Mouse (Mus musculus) v-Abl transformed pro-B cells (cell line): ENCODE measurements around the gene Traf3ip3.

Source experiments
- in situ Hi-C, 2 experiments: fragments of 400-800 bp; cut with MboI; formaldehyde crosslinking; loops; one replicate each; pipeline ENCODE4 v1.15.1; 2025; ENCODE audit not compliant: unreplicated experiment in 2 of 2

Traf3ip3 gene

DNA sequence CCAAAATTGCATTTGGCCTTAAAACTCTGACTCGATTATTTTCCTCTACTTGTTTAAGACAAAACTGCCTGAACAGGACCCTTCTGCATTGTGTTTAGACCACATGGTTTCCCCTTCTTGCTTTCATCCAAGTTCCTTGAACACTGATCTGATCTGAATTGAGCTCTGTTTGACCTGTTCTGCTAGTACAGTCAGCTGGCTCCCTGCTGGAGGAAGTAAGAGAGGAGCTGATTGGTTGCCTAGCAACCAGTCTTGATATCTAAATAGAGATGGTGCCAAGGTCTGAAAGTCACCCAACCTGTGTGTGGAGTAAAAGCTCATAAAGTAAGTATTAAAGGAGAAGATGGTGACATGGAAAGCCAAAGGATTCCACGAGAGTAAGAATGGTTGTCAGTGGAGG is 31.6 kb downstream of the Traf3ip3 start:
- in situ Hi-C loops, result loop anchor here in 1 of 2 experiments (5.0 kb wide), 1 partner anchor 38 kb away; the partner anchor contains the start of gene Diexf

DNA sequence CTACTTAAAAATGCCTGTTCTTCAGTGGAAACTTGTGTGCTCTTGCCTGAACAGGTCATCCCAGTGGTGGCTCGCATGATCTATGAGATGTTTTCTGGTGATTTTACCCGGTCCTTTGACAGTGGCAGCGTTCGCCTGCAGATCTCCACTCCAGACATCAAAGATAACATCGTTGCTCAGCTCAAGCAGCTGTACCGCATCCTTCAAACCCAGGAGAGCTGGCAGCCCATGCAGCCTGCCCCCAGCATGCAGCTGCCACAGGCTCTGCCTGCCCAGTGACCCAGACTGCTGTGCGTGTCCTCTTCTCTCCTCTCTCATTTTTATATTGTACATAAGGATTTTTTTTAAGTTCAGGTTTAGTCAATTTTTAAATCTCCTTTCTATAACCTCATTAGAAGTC is 32.3 kb downstream of the Traf3ip3 start:
- in situ Hi-C loops, result loop anchor here in 1 of 2 experiments (5.0 kb wide), 1 partner anchor 37 kb away; the partner anchor contains the start of gene Diexf

DNA sequence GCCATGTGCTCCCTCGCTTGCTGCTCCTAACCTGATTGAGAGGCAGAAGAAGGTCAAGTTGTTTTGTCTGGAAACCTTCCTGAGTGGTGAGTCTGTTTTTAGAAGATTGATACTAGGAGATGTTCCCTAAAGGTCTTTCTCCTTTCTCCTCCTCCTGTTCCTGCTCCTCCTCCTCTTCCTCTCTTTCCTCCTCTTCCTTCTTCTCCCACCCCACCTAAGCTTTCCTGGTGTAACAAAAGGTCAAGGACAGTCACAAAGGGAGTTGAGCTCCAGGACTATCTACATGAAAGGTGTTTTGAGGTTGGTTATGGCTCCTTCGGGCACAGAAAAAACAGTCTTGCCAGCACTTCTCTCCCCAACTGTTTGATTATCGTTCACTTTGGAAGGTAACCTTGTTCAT is 33.8 kb downstream of the Traf3ip3 start, which contains the start of gene A130010J15Rik:
Gene A130010J15Rik, plus strand, starts transcription at position 301 of the 400 bp plus-strand sequence.
- in situ Hi-C loops, result loop anchor here in 1 of 2 experiments (5.0 kb wide), 1 partner anchor 35 kb away; the partner anchor contains the start of gene Diexf

DNA sequence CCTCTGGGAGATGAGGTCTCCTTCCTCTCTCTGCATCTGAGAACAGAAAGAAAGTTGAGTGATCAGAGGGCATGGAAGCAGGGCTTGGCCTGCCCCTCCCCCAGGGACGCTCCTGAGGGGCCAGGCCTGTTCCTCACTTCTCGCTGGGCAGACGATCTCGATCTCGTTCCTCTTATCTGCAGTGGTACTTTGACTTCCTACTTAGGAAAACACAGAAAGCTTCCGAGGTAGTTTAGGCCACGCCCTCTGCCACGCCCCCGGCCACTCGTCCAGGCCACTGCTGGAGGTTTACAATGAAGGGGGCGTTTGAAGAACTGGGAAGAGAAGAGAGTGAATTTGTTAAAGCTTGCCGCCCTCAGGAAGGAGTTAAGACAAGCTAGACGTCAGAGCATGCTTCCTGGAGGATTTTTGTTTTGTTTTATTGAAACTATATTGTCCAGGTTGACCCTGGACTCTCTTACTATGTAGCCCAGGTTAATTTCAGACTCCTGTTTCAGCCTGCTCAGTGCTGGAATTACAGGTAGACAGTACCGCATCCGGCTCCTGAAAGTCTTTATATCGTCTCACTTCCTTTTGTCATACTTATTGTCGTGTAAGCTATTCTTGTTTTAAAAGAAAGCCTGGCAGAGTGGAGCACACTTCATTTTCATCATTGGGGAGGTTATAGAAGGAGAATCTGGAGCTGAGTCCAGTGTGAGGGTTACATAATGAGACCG is 41.0 kb downstream of the Traf3ip3 start:
- in situ Hi-C loops, result no loop called here

DNA sequence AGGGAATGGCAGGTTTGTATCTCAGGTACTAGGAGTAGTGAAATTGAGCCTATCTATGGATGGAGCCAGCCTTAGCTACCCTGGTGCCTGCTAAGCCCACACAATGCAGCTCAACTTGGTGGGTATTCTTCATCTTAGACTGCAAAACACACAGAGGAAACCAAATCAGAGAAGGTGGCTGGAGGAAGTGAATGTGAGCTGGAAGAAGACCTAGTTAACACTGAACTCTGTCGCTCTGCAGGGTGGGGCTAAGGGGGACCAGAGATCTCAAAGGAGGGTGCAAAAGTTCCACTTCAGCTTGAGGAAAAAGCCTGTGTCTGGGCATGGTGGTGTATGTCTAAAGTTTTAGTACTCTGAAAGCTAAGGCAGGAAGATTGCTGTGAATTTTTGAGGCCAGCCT is 41.9 kb downstream of the Traf3ip3 start:
- in situ Hi-C loops, result no loop called here

DNA sequence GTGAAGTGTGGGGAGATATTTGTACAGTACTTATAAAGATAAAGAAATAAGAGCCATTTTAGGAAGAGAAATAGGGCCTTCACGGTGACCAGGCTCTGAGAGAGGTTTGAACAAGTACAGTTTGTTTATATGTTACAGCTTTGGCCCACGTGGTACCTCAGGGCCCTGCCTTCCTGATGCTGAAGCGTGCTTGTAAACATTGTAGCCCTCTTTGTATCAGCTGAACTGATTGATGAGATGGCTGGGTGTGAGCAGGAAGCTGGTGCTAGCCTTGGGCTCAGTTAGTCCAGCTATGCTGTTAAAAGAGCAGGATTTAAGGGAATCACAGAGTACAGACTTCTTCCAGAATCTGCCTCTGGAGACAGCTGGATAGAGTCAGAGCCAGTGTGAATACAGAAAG is 42.3 kb downstream of the Traf3ip3 start:
- in situ Hi-C loops, result no loop called here

DNA sequence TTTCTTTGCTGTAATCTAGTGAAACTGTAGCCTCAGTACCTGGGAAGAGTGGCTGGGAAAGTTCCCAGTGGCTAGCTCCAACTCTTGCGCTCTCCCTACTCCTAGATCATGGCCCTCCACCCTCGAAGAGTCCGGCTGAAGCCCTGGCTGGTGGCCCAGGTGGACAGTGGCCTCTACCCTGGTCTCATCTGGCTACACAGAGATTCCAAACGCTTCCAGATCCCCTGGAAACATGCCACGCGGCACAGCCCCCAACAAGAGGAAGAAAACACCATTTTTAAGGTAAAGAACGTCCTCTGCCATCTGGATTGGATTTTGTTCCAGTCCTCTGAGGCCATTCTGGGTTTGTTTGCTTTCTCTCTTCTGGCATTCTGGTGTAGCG is 44.4 kb downstream of the Traf3ip3 start:
- in situ Hi-C loops, result no loop called here

DNA sequence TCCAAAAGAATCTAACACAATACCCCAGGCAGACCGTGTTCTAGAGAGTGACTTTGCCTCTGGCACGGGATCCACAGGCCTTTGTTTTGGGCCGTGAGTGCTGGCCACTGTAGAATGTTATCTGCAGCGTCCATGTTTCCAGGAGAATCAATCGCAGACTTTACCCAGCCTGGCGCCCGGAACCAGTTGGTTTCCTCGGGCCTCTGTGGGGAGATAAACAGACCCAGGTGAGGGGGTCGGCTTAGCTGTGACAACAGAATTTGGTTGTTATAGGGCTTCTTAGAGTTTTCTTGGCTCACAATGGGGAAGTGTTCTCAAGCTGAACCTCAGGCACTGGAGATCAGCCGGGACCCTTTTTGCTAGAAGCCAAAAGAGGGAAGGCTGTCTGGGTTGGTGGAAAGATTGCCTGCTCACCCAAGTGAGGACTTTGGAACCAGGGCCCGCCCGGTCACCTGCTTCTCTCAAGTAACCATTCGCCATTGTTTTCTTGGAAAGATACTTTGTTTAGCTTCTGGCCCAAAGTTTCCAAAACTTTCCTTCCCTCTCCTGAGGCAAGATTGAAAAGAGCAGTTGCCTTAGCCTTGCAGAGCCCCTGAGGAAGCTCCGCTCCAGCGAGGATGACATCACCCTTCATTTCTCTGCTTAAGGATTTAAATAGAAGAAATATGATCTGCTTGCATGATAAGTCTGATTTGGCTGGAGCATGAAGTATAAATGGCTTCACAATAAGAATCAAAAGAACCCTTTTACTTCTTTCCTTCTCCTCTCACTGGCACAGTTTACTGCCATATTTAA is 45.0 kb downstream of the Traf3ip3 start:
- in situ Hi-C loops, result no loop called here

DNA sequence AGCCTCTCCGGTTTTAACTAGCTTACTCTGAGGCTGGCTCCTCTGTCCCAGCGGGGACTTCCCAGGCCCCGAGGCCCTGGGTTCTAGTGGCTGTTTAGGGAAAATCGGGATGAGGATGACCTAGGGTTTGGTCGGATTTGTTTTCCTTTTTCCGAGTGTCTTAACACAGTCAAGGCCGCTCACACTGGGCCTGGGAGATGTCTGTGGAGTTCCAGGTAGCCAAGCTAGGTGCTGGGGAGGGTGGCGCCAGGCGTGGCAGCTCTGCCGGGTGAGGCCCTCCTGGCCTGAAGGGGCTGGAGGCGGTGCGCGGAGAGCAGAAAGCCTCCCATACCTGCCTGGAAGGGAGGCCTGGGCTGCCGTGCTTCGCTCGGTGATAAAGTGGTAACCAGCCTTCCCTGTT is 47.9 kb downstream of the Traf3ip3 start:
- in situ Hi-C loops, result no loop called here

DNA sequence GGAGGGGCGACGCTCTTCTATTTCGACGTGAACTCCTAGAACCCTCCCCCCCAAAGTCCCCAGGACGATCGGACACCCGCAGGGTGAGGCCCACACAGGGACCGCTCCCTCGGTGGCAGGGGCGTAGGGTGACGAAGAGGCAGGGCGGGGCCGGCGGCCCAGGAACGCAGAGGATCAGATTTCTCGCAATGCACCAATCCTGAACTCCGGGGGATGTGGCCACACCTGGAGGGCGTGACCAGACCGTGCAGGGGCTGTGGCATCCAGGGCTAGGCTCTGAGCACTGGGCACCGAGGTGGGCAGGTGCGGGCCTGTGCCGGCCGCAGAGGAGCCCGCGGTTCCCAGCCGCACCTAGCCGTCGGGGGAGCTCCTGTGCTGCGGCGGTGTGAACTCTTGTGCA is 48.6 kb downstream of the Traf3ip3 start, which contains the start of gene Irf6:
Gene Irf6, plus strand, starts transcription at position 240 of the 400 bp plus-strand sequence.
- in situ Hi-C loops, result no loop called here

DNA sequence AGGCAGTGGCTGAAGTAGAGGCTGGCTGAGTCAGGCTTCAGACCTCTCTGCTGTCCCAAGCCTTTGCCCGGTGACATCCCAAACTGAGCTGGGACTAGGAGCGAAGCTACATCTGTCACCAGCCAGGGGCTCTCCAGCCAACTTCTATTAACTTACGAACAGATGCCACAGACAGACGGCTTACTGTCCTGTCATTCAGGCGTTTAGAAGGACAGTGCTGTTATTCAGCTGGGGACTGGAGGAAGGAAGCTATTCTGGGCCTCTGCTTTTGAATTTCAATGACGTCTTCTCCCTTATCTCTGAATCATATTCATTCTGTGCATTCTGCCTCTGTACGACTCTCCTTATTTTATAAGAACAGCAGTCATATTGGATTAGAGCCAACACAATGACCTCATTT is 50.4 kb downstream of the Traf3ip3 start:
- in situ Hi-C loops, result no loop called here

DNA sequence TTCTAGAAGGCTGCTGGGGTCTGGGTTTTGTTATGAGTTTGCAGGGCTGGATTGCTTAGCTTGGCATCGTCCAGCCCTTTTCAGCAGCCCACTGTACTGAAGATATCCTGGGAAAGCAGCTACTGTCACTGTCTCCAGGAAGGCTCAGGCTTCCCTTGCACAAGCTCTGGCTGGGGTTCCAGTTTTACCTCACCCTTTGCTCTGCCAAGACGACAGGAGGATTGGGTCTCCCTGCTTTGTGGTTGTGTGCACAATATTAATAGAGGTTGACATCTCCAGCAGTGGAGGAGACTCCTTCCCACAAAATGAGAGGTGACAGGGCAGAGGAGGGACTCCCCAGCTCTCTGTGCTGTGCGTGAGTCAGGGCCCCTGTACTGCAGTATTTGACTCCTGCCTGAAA is 52.3 kb downstream of the Traf3ip3 start:
- in situ Hi-C loops, result no loop called here

DNA sequence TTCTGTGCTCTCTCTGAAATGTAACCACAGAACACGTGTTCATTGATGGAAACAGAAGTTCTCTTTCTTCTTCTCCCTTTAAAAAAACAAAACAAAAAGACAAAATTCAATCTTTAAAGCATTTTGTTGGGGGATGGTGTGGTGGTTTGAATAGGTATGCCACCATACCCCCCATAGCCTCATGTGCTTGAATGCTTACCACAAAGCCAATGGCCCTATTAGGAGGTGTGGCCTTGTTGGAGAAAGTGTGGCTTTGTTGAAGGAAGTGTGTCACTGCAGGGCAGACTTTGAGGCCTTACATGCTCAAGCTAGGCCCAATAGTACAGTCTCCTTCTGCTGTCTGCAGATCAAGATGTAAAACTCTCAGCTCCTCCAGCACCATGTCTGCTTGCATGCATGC is 55.1 kb downstream of the Traf3ip3 start:
- in situ Hi-C loops, result no loop called here

DNA sequence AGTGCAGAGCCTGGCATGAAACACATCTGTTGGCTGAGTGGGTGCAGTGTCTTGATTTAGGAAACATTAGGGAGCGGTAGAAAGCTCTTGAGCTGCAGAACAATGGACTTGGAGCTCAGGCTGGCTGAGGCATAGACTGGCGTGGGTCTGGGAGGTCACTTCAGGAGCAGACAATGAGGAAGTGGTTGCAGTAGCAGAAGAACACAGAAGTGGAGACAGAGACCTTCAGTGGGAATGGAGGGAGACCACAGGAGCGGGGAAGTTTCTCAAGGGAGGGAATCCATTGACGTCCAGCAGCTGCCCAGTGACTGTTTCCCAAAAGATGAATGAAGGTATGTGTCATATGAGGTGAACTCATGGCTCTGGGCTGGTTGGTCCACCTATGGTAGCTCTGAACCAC is 56.4 kb downstream of the Traf3ip3 start:
- in situ Hi-C loops, result no loop called here

DNA sequence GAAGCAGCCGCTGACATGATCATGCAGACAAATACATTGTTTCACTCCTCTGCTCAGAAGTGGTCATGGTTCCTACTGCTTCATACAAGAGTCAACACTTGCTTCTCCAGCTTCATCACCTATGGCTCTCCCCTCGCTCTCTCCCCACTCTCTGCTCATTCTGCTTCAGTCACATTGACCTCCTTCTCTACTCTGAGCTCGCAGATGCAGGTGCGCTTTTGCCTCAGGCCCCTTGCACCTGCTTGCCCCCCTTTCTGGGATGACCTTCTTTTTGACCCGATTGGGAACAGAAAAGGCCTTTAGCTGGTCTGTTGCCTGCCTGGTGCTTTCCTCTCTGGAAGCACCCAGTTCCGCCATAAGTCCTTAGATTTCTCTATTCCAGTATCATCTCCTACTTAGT is 57.0 kb downstream of the Traf3ip3 start:
- in situ Hi-C loops, result no loop called here

DNA sequence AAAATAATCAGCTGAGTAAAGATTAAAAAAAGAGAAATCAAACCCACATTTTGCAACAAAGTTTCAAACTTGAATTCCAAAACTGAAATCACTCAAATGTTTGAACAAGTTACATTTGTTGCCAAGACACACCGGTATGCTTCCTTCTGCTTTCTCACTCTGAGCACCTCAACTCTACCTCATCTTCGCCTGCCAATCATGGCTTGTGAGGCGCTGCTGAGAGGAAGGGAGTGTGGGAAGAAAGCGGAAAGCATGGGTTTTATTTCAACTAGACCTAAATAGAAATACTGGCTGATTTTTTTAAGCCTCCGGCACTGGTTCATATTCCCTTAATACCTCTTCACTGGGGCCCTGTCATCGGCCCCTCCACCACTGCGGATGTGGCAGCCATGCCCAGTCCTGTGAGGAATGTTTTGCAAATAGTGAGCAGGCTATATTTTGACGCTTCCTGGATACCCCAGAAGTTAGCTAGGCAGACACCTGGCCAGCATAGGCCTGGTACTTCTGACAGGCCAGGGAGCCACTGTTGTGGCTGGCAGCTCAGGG is 58.9 kb downstream of the Traf3ip3 start:
- in situ Hi-C loops, result no loop called here

DNA sequence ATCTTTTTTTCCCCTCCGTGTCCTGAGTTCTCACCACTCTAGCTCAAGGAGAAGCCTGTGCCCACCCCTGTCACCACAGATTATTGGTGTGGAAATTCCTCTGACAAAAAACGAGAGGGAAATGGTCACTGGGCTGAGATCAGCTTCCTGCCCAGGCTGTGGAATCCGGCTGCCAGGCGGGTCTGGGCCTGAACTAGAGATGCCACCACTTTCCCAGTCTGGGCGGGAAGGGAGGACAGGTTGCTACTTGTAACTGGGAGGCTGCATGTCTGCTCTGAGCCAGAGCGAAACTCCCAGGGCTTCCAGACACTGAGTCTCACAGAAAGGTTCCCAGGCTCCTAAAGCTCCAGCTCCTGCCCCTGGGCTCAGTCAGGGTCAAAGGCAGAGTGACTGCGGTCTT is 60.4 kb downstream of the Traf3ip3 start:
- in situ Hi-C loops, result no loop called here

DNA sequence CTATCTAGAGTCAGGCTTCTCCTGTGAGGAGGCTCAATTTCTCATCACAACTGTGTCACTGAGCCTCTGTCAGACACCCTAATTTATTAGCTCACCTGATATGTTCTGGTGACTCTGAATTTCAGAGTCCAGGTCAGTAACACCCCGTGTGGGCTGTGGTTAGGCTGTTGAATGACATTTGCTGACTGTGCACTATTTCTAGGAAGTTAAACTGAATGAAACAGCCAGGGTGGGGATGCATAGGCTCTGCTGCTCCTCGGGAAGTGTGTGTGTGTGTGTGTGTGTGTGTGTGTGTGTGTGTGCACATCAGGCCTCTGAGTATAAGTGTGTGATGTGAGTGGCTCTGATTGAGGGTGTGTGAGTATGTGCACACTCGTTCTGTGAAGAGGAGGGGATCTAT is 62.8 kb downstream of the Traf3ip3 start:
- in situ Hi-C loops, result no loop called here

DNA sequence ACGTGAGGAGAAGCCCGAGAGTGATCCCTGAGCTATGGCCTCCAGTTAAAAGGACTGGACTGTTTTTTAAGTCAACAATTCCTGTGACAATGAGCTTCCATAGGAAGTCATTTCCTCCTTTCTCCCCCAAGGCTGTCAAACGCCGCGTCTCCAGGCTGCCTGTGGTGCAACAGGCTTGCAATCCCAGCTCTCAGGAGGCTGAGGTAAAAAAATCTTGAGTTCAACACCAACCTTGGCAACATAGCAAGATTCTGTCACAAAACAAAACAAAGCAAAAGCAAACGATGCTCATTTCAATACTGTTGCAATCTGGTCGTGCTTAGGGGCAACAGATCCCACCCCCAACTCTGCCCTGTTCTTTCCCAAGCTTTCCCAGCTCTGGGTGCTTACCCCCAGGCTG is 63.4 kb downstream of the Traf3ip3 start:
- in situ Hi-C loops, result no loop called here

DNA sequence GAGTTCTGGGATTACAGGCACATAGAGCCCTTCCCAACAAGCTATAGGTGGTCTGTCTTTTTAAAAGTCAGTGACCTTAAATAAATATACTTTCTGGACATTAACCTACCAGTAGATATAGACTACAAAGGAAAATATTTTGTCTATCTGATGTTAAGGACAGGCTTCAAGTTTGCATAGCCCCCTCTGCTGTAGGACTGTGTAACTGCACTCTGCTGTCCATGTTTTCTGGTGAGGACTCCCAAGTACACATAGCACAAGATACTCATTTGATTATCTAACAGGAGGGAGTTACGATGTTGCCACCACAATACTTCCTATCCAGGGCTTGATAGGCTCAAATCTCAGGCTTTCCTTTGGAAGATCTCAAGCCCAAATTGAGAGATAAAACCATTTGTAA is 67.8 kb downstream of the Traf3ip3 start:
- in situ Hi-C loops, result loop anchor here (5.0 kb wide), 2 partner anchors 34 to 64 kb away; partner anchors contain the start of gene A130010J15Rik (in 1 of the 2)

DNA sequence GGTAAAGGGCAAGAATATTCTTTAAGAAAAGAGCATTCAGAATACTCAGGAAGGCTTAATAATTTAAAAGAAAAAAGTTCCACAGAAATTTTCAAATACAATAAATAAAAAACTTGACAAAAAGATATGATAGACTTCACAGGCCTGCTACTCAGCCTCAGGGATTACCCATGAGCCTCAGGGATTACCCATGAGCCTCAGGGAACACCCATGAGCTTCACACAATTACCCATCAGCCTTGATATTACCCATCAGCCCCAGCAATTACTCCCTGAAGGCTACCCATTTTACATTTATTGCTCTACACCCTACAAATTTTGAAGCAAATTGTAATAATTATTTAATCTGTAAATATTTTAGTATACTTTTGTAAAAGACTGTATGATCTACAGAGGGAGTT is 69.1 kb downstream of the Traf3ip3 start:
- in situ Hi-C loops, result loop anchor here (5.0 kb wide), 2 partner anchors 35 to 65 kb away; partner anchors contain the start of gene A130010J15Rik (in 1 of the 2)
